Mouse (Mus musculus): ENCODE data around the gene Hist1h3b. TPM values are rescaled to one million over a fixed set of nuclear protein-coding genes. Genes with fewer than 3 reads are reported as not detected.
"Not testable (repeated sequence)": the region's sequence is repeated elsewhere in the genome, so short reads cannot be mapped to it uniquely, and the experiment has no call there.

The Hist1h3b gene
- polyA plus RNA-seq, 1 experiment from 2014 or later, result 18.1 TPM

- ATAC-seq (ENCODE audit: insufficient number of reproducible peaks, insufficient read depth, low FRiP score, low TSS enrichment, low read depth), result no peak
- H3K9ac ChIP-seq, result peak overlapping the region; percentile 75
- peak overlapping the region; percentile 48 for H3K4me3 ChIP-seq
- H3K4me2 ChIP-seq, result peak overlapping the region; percentile 73
- WGBS, result 3% methylated on average over 13 of the region's 13 CpGs
- H3K9me3 ChIP-seq, result no peaks in the 10 kb centered on the region
- H3K4me1 ChIP-seq, result peaks cover 28% of the 10 kb centered on the region
- H3K27ac ChIP-seq, result peak overlapping the region; percentile 99
- H3K36me3 ChIP-seq, result no peaks in the 10 kb centered on the region
- H3K27me3 ChIP-seq, result no peaks in the 10 kb centered on the region
Measured at GRCm38 (mm10) chr13:23747081-23747891, 4.8 kb upstream of the Hist1h3b start.

- H3K27ac ChIP-seq, result peak overlapping the region; percentile 99
- peak overlapping the region; percentile 73 for H3K4me2 ChIP-seq
- H3K36me3 ChIP-seq, result no peaks in the 10 kb centered on the region
- H3K27me3 ChIP-seq, result no peaks in the 10 kb centered on the region
- H3K9ac ChIP-seq, result peak overlapping the region; percentile 60; the same call in 1 of the 2 replicates
- H3K4me1 ChIP-seq, result peaks cover 31% of the 10 kb centered on the region
- WGBS, result 11% methylated on average over 2 of the region's 4 CpGs
- peak overlapping the region; percentile 48 for H3K4me3 ChIP-seq
- H3K9me3 ChIP-seq, result no peaks in the 10 kb centered on the region
- ATAC-seq (ENCODE audit: insufficient number of reproducible peaks, insufficient read depth, low FRiP score, low TSS enrichment, low read depth), result no peak
Measured at GRCm38 (mm10) chr13:23747892-23748288, 4.2 kb upstream of the Hist1h3b start.

GRCm38 (mm10) chr13:23749563-23750121 lies 2.4 kb upstream of the Hist1h3b start:
- Histone ChIP-seq H3K36me3 (no peaks in the 10 kb centered on the region), H3K27ac (peak overlapping the region; percentile 93), H3K4me3 (no peak overlapping the region), H3K27me3 (no peaks in the 10 kb centered on the region), H3K4me2 (no peak overlapping the region), H3K4me1 (peaks cover 21% of the 10 kb centered on the region; the same call in 1 of the 2 replicates), H3K9me3 (no peaks in the 10 kb centered on the region), H3K9ac (no peak overlapping the region)
- WGBS, result 90% methylated on average over 5 of the region's 5 CpGs
- ATAC-seq (ENCODE audit: insufficient number of reproducible peaks, insufficient read depth, low FRiP score, low TSS enrichment, low read depth), result no peak

- not testable (repeated sequence) for H3K27me3 ChIP-seq, H3K9me3 ChIP-seq, H3K36me3 ChIP-seq
- Histone ChIP-seq H3K4me3 (peak within 1 kb of the TSS; percentile 48), H3K9ac (peak within 1 kb of the TSS; percentile 71), H3K27ac (peak within 1 kb of the TSS; percentile 96), H3K4me1 (peaks cover 21% of the 10 kb centered on the region; the same call in 1 of the 2 replicates), H3K4me2 (peak within 1 kb of the TSS; percentile 67)
- under 1% methylated on average over 33 of the region's 47 CpGs for WGBS
- ATAC-seq (ENCODE audit: insufficient number of reproducible peaks, insufficient read depth, low FRiP score, low TSS enrichment, low read depth), result 0 out of 2 replicates have a peak, but pooled peaks have one; percentile 54
Measured at GRCm38 (mm10) chr13:23750839-23751477, 1.1 kb upstream of the Hist1h3b start, which contains the start of gene Hist1h2ab. TSS of gene Hist1h2ab (plus strand) at chr13:23751126.

GRCm38 (mm10) chr13:23751478-23751956 lies 550 bp upstream of the Hist1h3b start:
- Histone ChIP-seq H3K36me3 (no peaks in the 10 kb centered on the region), H3K4me2 (peak overlapping the region; percentile 67), H3K4me3 (peak overlapping the region; percentile 48), H3K27ac (peak overlapping the region; percentile 96), H3K4me1 (peaks cover 21% of the 10 kb centered on the region; the same call in 1 of the 2 replicates), H3K27me3 (no peaks in the 10 kb centered on the region), H3K9ac (peak overlapping the region; percentile 71), H3K9me3 (no peaks in the 10 kb centered on the region)
- ATAC-seq (ENCODE audit: insufficient number of reproducible peaks, insufficient read depth, low FRiP score, low TSS enrichment, low read depth), result no peak
- WGBS, result 1% methylated on average over 11 of the region's 11 CpGs

- H3K9ac ChIP-seq, result peak overlapping the region; percentile 73
- WGBS, result 1% methylated on average over 6 of the region's 6 CpGs
- ATAC-seq (ENCODE audit: insufficient number of reproducible peaks, insufficient read depth, low FRiP score, low TSS enrichment, low read depth), result no peak
- peak overlapping the region; percentile 87 for H3K27ac ChIP-seq
- H3K9me3 ChIP-seq, result no peaks in the 10 kb centered on the region
- H3K4me3 ChIP-seq, result peak overlapping the region; percentile 42
- H3K4me1 ChIP-seq, result peaks cover 19% of the 10 kb centered on the region; the same call in 1 of the 2 replicates
- H3K27me3 ChIP-seq, result no peaks in the 10 kb centered on the region
- no peaks in the 10 kb centered on the region for H3K36me3 ChIP-seq
- peak overlapping the region; percentile 67 for H3K4me2 ChIP-seq
Measured at GRCm38 (mm10) chr13:23752742-23753172, 690 bp downstream of the Hist1h3b start.

- ATAC-seq (ENCODE audit: insufficient number of reproducible peaks, insufficient read depth, low FRiP score, low TSS enrichment, low read depth), result no peak
- Histone ChIP-seq H3K27ac (peak overlapping the region; percentile 68), H3K4me2 (peak overlapping the region; percentile 67), H3K9me3 (no peaks in the 10 kb centered on the region), H3K36me3 (no peaks in the 10 kb centered on the region), H3K4me1 (peaks cover 12% of the 10 kb centered on the region; the same call in 1 of the 2 replicates), H3K9ac (no peak overlapping the region), H3K27me3 (no peaks in the 10 kb centered on the region), H3K4me3 (peak overlapping the region; percentile 42)
- WGBS, result 53% methylated on average over 4 of the region's 4 CpGs
Measured at GRCm38 (mm10) chr13:23753314-23754078, 1.4 kb downstream of the Hist1h3b start.

GRCm38 (mm10) chr13:23755000-23755399 lies 2.9 kb downstream of the Hist1h3b start:
- H3K9ac ChIP-seq, result no peak overlapping the region
- no peaks in the 10 kb centered on the region for H3K9me3 ChIP-seq
- no peaks in the 10 kb centered on the region for H3K27me3 ChIP-seq
- H3K27ac ChIP-seq, result 0 out of 2 replicates have a peak overlapping the region, but pooled peaks have one; percentile 11
- H3K4me2 ChIP-seq, result no peak overlapping the region
- H3K36me3 ChIP-seq, result no peaks in the 10 kb centered on the region
- no peak for ATAC-seq (ENCODE audit: insufficient number of reproducible peaks, insufficient read depth, low FRiP score, low TSS enrichment, low read depth)
- peaks cover 11% of the 10 kb centered on the region for H3K4me1 ChIP-seq
- H3K4me3 ChIP-seq, result no peak overlapping the region

GRCm38 (mm10) chr13:23756790-23757189 lies 4.7 kb downstream of the Hist1h3b start, which contains the start of gene Hist1h4b:
TSS of gene Hist1h4b (plus strand) at chr13:23757013.
- peak within 1 kb of the TSS; percentile 46 for H3K4me3 ChIP-seq
- peak; percentile 83 for ATAC-seq (ENCODE audit: insufficient number of reproducible peaks, insufficient read depth, low FRiP score, low TSS enrichment, low read depth)
- no peaks in the 10 kb centered on the region for H3K36me3 ChIP-seq
- H3K9me3 ChIP-seq, result no peaks in the 10 kb centered on the region
- 0% methylated on average over 19 of the region's 22 CpGs for WGBS
- peaks cover 17% of the 10 kb centered on the region for H3K4me1 ChIP-seq
- peak within 1 kb of the TSS; percentile 80 for H3K4me2 ChIP-seq
- H3K27me3 ChIP-seq, result no peaks in the 10 kb centered on the region
- peak within 1 kb of the TSS; percentile 94 for H3K27ac ChIP-seq
- H3K9ac ChIP-seq, result peak within 1 kb of the TSS; percentile 77

- Histone ChIP-seq H3K9ac (peak overlapping the region; percentile 77), H3K27me3 (no peaks in the 10 kb centered on the region), H3K4me2 (peak overlapping the region; percentile 80), H3K4me3 (peak overlapping the region; percentile 46), H3K9me3 (no peaks in the 10 kb centered on the region), H3K36me3 (no peaks in the 10 kb centered on the region), H3K4me1 (peaks cover 17% of the 10 kb centered on the region), H3K27ac (peak overlapping the region; percentile 94)
- under 1% methylated on average over 16 of the region's 23 CpGs for WGBS
- no peak; the same call in 1 of the 2 replicates for ATAC-seq (ENCODE audit: insufficient number of reproducible peaks, insufficient read depth, low FRiP score, low TSS enrichment, low read depth)
Measured at GRCm38 (mm10) chr13:23757211-23757773, 5.2 kb downstream of the Hist1h3b start.
